Mouse (Mus musculus): ENCODE data around the gene Poll. TPM values are rescaled to one million over a fixed set of nuclear protein-coding genes. Genes with fewer than 3 reads are reported as not detected.

Poll gene
- polyA plus RNA-seq, 1 experiment from 2014 or later: 6.0 TPM

GRCm38 (mm10) chr19:45544925-45545321 is 15.4 kb downstream of the Poll start:
- H3K9me3 ChIP-seq (ENCODE audit: control insufficient read depth, low read length): no peaks in the 10 kb centered on the region
- under 1% methylated on average over 30 of the region's 30 CpGs for WGBS
- peak overlapping the region; percentile 64 for H3K4me2 ChIP-seq (replicated peaks; ENCODE audit: low read depth)
- DNase-seq (ENCODE audit: low spot score) (peak; percentile 80), ATAC-seq (ENCODE audit: low FRiP score, low TSS enrichment) (peak; percentile 77; the same call in 1 of the 2 replicates)
- no peaks in the 10 kb centered on the region for H3K4me1 ChIP-seq (replicated peaks; ENCODE audit: control insufficient read depth, insufficient read depth)
- H3K36me3 ChIP-seq (ENCODE audit: control insufficient read depth, insufficient read depth, low read length): no peaks in the 10 kb centered on the region
- H3K4me3 ChIP-seq (ENCODE audit: low read depth, low read length): peak overlapping the region; percentile 41
- H3K27ac ChIP-seq (replicated peaks): no peak overlapping the region
- TF ChIP-seq CTCF (IDR thresholded peaks at IDR 0.05; ENCODE audit: low read depth) (peak; percentile 94), EP300 (optimal IDR thresholded peaks at IDR 0.05) (no peak)
- H3K9ac ChIP-seq (ENCODE audit: low read length): 0 out of 2 replicates have a peak overlapping the region, but pooled peaks have one; percentile 24
- no peaks in the 10 kb centered on the region; the same call in 1 of the 2 replicates for H3K27me3 ChIP-seq (ENCODE audit: control insufficient read depth, insufficient read depth, low read length)

DNA sequence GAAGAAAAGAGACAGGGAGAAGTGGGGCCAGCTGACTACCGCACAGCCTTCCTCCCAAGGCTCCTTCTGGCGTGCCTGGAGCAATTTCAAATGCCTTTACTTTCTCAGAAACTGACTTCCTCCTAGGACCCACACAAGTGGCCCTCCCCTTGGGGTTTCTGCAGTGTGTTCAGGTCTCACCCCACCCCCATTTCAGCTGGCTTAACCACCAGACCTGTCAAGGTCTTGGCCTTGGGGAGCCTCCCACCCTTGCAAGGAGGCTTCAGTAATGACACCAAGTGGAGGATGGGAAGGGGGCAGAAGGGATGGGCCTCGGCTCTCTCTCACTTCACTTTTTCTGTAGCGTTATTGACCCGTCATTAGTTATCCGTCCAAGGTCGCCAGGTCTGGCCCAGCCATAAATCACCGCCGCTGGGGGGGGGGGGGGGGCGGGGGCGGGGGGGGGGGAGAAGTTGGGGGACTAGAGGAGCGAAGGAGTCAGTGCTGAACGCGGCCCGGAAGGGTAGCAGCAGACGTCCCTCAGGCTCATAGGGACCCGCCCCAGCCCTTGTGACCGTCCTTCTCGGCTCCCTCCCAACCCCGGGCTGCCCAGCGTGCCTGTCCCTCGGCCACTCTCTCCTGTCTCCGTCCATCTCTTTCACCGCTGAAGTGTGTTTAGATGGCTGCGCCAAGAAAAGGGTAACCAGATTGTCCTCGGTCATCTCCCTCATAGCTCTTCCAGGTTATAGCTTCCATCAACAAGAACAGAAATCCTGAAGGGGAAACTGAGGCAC is 16.0 kb downstream of the Poll start:
- Histone ChIP-seq H3K9me3 (ENCODE audit: control insufficient read depth, low read length) (no peaks in the 10 kb centered on the region), H3K4me1 (replicated peaks; ENCODE audit: control insufficient read depth, insufficient read depth) (no peaks in the 10 kb centered on the region), H3K36me3 (ENCODE audit: control insufficient read depth, insufficient read depth, low read length) (no peaks in the 10 kb centered on the region), H3K9ac (ENCODE audit: low read length) (0 out of 2 replicates have a peak overlapping the region, but pooled peaks have one; percentile 24), H3K27ac (replicated peaks) (no peak overlapping the region), H3K4me3 (ENCODE audit: low read depth, low read length) (peak overlapping the region; percentile 41), H3K4me2 (replicated peaks; ENCODE audit: low read depth) (peak overlapping the region; percentile 64), H3K27me3 (ENCODE audit: control insufficient read depth, insufficient read depth, low read length) (no peaks in the 10 kb centered on the region; the same call in 1 of the 2 replicates)
- 5% methylated on average over 19 of the region's 26 CpGs for WGBS
- no peak for TF ChIP-seq EP300 (optimal IDR thresholded peaks at IDR 0.05)
- no peak for TF ChIP-seq CTCF (IDR thresholded peaks at IDR 0.05; ENCODE audit: low read depth)
- no peak for DNase-seq (ENCODE audit: low spot score)
- peak; percentile 27; the same call in 1 of the 2 replicates for ATAC-seq (ENCODE audit: low FRiP score, low TSS enrichment)

- no peak for TF ChIP-seq CTCF (IDR thresholded peaks at IDR 0.05; ENCODE audit: low read depth)
- H3K27ac ChIP-seq (replicated peaks): no peak overlapping the region
- H3K27me3 ChIP-seq (ENCODE audit: control insufficient read depth, insufficient read depth, low read length): no peaks in the 10 kb centered on the region; the same call in 1 of the 2 replicates
- ATAC-seq (ENCODE audit: low FRiP score, low TSS enrichment) (no peak), DNase-seq (ENCODE audit: low spot score) (no peak)
- H3K36me3 ChIP-seq (ENCODE audit: control insufficient read depth, insufficient read depth, low read length): no peaks in the 10 kb centered on the region
- no peaks in the 10 kb centered on the region for H3K4me1 ChIP-seq (replicated peaks; ENCODE audit: control insufficient read depth, insufficient read depth)
- H3K4me2 ChIP-seq (replicated peaks; ENCODE audit: low read depth): peak overlapping the region; percentile 57
- no peak overlapping the region for H3K9ac ChIP-seq (ENCODE audit: low read length)
- no peak overlapping the region; the same call in 1 of the 2 replicates for H3K4me3 ChIP-seq (ENCODE audit: low read depth, low read length)
- 29% methylated on average over 3 of the region's 3 CpGs for WGBS
- no peaks in the 10 kb centered on the region for H3K9me3 ChIP-seq (ENCODE audit: control insufficient read depth, low read length)
Measured at GRCm38 (mm10) chr19:45542061-45542460, 18.3 kb downstream of the Poll start.

GRCm38 (mm10) chr19:45541409-45542041 is 18.8 kb downstream of the Poll start:
- Histone ChIP-seq H3K4me2 (replicated peaks; ENCODE audit: low read depth) (peak overlapping the region; percentile 57), H3K9ac (ENCODE audit: low read length) (no peak overlapping the region), H3K36me3 (ENCODE audit: control insufficient read depth, insufficient read depth, low read length) (no peaks in the 10 kb centered on the region), H3K9me3 (ENCODE audit: control insufficient read depth, low read length) (no peaks in the 10 kb centered on the region), H3K4me1 (replicated peaks; ENCODE audit: control insufficient read depth, insufficient read depth) (no peaks in the 10 kb centered on the region), H3K27ac (replicated peaks) (no peak overlapping the region), H3K27me3 (ENCODE audit: control insufficient read depth, insufficient read depth, low read length) (no peaks in the 10 kb centered on the region; the same call in 1 of the 2 replicates), H3K4me3 (ENCODE audit: low read depth, low read length) (peak overlapping the region; percentile 34)
- TF ChIP-seq EP300 (optimal IDR thresholded peaks at IDR 0.05) (no peak), CTCF (IDR thresholded peaks at IDR 0.05; ENCODE audit: low read depth) (peak; percentile 22; the same call in 1 of the 2 replicates)
- peak; percentile 49; the same call in 1 of the 2 replicates for ATAC-seq (ENCODE audit: low FRiP score, low TSS enrichment)
- WGBS: under 1% methylated on average over 50 of the region's 58 CpGs
- DNase-seq (ENCODE audit: low spot score): peak; percentile 66

GRCm38 (mm10) chr19:45540657-45541408 is 19.5 kb downstream of the Poll start:
- Histone ChIP-seq H3K27me3 (ENCODE audit: control insufficient read depth, insufficient read depth, low read length) (no peaks in the 10 kb centered on the region; the same call in 1 of the 2 replicates), H3K36me3 (ENCODE audit: control insufficient read depth, insufficient read depth, low read length) (no peaks in the 10 kb centered on the region), H3K27ac (replicated peaks) (no peak overlapping the region), H3K4me3 (ENCODE audit: low read depth, low read length) (peak overlapping the region; percentile 34), H3K4me2 (replicated peaks; ENCODE audit: low read depth) (peak overlapping the region; percentile 57), H3K9ac (ENCODE audit: low read length) (no peak overlapping the region), H3K9me3 (ENCODE audit: control insufficient read depth, low read length) (no peaks in the 10 kb centered on the region), H3K4me1 (replicated peaks; ENCODE audit: control insufficient read depth, insufficient read depth) (no peaks in the 10 kb centered on the region)
- TF ChIP-seq EP300 (optimal IDR thresholded peaks at IDR 0.05): no peak
- no peak for TF ChIP-seq CTCF (IDR thresholded peaks at IDR 0.05; ENCODE audit: low read depth)
- ATAC-seq (ENCODE audit: low FRiP score, low TSS enrichment): no peak
- DNase-seq (ENCODE audit: low spot score): no peak
- 37% methylated on average over 8 of the region's 8 CpGs for WGBS
